Mouse (Mus musculus): ENCODE data around the gene Chchd10. TPM values are rescaled to one million over a fixed set of nuclear protein-coding genes. Genes with fewer than 3 reads are reported as not detected.

Gene Chchd10
- total RNA-seq, 2 experiments from 2014 or later = 260 to 285 TPM

- intact Hi-C loops (cut with DNase I) = no loop called here
- DNase-seq (ENCODE audit: low spot score in 2 of 2) = peak in 1 of 2 experiments; percentile 52
Observed at GRCm38 (mm10) chr10:75944066-75944772, 11.3 kb downstream of the Chchd10 start.

- no peak for DNase-seq (ENCODE audit: low spot score in 2 of 2)
- intact Hi-C loops (cut with DNase I) = no loop called here
Observed at GRCm38 (mm10) chr10:75945213-75945612, 12.3 kb downstream of the Chchd10 start.

- DNase-seq (ENCODE audit: low spot score in 2 of 2) = no peak
- intact Hi-C loops (cut with DNase I) = no loop called here
Observed at GRCm38 (mm10) chr10:75945896-75946295, 13.0 kb downstream of the Chchd10 start.

GRCm38 (mm10) chr10:75948079-75948478 is 15.1 kb downstream of the Chchd10 start:
- DNase-seq (ENCODE audit: low spot score in 2 of 2) = no peak
- intact Hi-C loops (cut with DNase I) = no loop called here

DNA sequence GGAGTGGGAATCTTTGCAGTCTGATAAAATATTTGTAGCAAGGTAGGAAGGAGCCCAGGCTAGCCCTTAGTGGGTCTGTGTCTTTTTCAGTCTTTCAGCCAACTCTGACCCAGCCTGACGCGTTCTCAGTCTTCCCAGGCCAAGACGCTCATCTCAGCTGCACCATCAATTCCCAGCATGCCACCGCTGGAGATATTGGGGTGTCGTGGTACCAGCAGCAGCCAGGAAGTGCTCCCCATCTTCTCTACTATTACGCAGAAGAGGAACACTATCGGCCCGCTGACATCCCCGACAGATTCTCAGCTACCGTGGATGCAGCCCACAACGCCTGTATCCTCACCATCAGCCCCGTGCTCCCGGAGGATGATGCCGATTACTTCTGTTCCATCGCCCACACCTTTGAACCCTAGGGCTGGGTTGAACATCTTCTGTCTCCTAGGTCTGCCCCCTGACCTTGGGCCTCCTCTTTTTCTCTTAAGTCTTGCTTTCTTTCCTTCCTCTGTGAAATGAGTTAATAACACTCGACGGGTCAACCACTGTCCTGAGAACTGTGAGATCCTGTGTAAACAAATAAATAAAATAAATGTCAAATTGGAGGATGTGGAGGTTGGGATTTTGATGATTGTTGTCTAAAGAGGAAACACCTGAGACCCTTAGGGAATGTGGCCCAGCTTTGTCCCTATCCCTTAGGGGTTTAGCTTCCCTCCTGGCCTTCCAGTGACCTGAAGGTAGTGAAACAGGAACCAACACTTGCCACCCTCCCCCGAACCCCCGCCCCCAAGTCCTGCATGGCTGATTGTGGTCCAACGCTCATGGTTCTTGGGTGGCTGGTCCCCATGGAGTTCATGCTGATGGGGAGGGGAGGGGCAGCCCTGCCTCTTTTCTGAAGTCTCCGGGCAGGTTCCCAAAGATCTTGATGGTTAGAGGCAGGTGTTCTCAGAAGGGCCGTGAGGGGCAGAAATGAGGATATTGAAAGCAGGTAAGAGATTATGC is 16.4 kb downstream of the Chchd10 start:
- no peak for DNase-seq (ENCODE audit: low spot score in 2 of 2)
- intact Hi-C loops (cut with DNase I) = loop anchor here (5.0 kb wide), 2 partner anchors 207 to 362 kb away; partner anchors contain the start of gene Ggt5

- intact Hi-C loops (cut with DNase I) = loop anchor here (1.0 to 5.0 kb wide), 4 partner anchors 54 to 364 kb away; partner anchors contain the start of gene Ggt5
- no peak for DNase-seq (ENCODE audit: low spot score in 2 of 2)
Observed at GRCm38 (mm10) chr10:75950791-75951210, 17.9 kb downstream of the Chchd10 start.

DNA sequence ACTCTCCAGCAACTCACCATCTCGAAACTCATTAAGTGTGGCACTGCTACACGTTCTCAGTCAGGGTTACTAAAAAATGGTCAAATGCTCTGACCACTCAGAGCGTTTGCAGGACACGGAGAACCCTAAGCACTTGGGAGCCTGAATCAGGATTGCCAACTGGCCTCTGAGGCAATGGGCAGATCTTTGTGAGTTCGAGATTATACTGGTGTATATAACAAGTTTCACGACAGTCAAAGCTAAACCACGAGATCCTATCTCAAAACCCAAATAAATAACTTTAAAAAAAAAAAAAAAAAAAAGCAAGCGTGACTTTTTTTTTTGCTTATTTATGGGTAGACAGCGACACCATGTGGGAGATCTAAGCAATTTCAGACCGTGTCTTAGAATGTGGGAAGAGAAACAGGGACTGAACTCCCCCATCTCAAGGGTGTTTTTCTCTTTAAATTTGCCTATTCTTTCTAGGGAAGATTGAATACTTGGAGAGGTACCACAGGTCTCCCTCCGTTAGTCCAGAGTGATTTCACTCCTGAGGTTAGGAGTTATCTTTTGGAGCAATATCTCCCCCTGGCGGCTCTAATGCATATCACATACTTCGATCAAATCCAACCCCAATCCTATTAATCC is 18.6 kb downstream of the Chchd10 start:
- intact Hi-C loops (cut with DNase I) = loop anchor here (1.0 to 5.0 kb wide), 4 partner anchors 54 to 364 kb away; partner anchors contain the start of gene Ggt5
- peak; percentile 33 to 59 for DNase-seq (ENCODE audit: low spot score in 2 of 2)

DNA sequence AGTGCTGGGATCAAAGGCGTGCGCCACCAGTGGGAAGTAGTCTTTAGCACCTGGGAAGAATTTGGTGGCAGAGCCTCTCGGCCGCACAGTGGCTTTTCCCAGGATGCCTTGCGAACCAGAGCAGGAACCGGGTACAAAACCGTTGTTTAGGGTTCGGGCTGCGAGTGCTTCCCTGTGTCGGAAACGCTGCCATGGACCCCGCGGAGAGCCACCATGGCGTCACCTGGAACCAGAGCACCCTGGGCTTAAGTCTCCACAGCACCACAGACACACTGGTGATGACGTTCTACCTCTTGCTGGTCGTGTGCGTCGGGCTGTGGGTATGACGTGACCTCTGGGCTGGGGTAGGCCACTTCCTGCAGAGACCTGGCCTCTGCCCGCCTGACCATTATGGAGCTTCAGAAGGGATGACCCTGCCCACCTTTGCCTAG is 21.5 kb downstream of the Chchd10 start, which contains the start of gene Gm5134:
Gene Gm5134 (plus strand): TSS at position 134 of the 431 bp plus-strand sequence.
- no peak for DNase-seq (ENCODE audit: low spot score in 2 of 2)
- intact Hi-C loops (cut with DNase I) = loop anchor here (5.0 kb wide), 2 partner anchors 212 to 367 kb away; partner anchors contain the start of gene Ggt5

DNA sequence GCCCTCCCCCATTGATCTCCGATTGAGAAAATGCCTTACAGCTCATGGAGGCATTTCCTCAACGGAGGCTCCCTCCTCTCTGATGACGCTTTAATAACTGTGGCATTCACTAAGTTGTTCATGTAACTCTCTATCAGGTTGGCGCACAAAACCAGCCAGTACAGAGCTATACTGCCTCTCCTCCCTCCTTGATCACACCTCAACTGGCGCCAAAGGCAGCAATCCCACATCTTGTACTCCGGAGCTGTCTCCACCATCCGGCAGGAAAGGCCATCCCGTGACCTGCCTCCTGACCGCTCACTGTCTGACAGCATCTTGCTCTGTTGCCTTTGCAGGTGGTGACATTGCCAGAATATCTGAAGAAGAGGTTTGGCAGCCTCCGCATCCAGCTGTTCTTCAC is 40.9 kb downstream of the Chchd10 start:
- intact Hi-C loops (cut with DNase I) = loop anchor here (10.0 kb wide), 1 partner anchor 231 kb away; no protein-coding TSS in a partner anchor
- no peak for DNase-seq (ENCODE audit: low spot score in 2 of 2)

- peak in 1 of 2 experiments; percentile 51 for DNase-seq (ENCODE audit: low spot score in 2 of 2)
- intact Hi-C loops (cut with DNase I) = loop anchor here (10.0 kb wide), 1 partner anchor 230 kb away; no protein-coding TSS in a partner anchor
Observed at GRCm38 (mm10) chr10:75975216-75975615, 42.3 kb downstream of the Chchd10 start.

- intact Hi-C loops (cut with DNase I) = loop anchor here (10.0 kb wide), 1 partner anchor 227 kb away; no protein-coding TSS in a partner anchor
- no peak for DNase-seq (ENCODE audit: low spot score in 2 of 2)
Observed at GRCm38 (mm10) chr10:75978119-75978834, 45.3 kb downstream of the Chchd10 start.

GRCm38 (mm10) chr10:75978835-75979157 is 45.9 kb downstream of the Chchd10 start:
- no peak for DNase-seq (ENCODE audit: low spot score in 2 of 2)
- intact Hi-C loops (cut with DNase I) = loop anchor here (10.0 kb wide), 1 partner anchor 226 kb away; no protein-coding TSS in a partner anchor

GRCm38 (mm10) chr10:75979432-75979831 is 46.5 kb downstream of the Chchd10 start:
- intact Hi-C loops (cut with DNase I) = loop anchor here (10.0 kb wide), 1 partner anchor 225 kb away; no protein-coding TSS in a partner anchor
- peak in 1 of 2 experiments; percentile 25 for DNase-seq (ENCODE audit: low spot score in 2 of 2)

Other genes with a start within 250 kb of the Chchd10 start
- gene Cabin1, start 168.8 kb upstream of the Chchd10 start, total RNA-seq (2021) = 10 to 100 TPM; 79.8 to 82.9 TPM
- 10 to 100 TPM; 32.8 to 40.5 TPM for gene Ddt, start 159.7 kb upstream of the Chchd10 start, total RNA-seq (2021)
- gene Gm20441, start 152.2 kb upstream of the Chchd10 start, total RNA-seq (2021) = not detected
- gene Gstt3, start 151.7 kb upstream of the Chchd10 start, total RNA-seq (2021) = 1 to 10 TPM; 1.5 to 1.7 TPM
- 1 to 10 TPM; 3.0 to 4.7 TPM for gene Gstt1, start 134.5 kb upstream of the Chchd10 start, total RNA-seq (2021)
- not detected for gene Gstt4, start 110.6 kb upstream of the Chchd10 start, total RNA-seq (2021)
- 1 to 10 TPM; 4.1 to 4.5 TPM for gene Gstt2, start 95.7 kb upstream of the Chchd10 start, total RNA-seq (2021)
- 100 to 1,000 TPM; 690 to 714 TPM for gene Mif, start 72.9 kb upstream of the Chchd10 start, total RNA-seq (2021)
- 1 to 10 TPM; 1.9 to 2.6 TPM for gene Derl3, start 39.7 kb upstream of the Chchd10 start, total RNA-seq (2021)
- gene Smarcb1, start 11.5 kb upstream of the Chchd10 start, total RNA-seq (2021) = 10 to 100 TPM; 77.4 to 83.2 TPM
- 1 to 10 TPM; 1.7 to 2.3 TPM for gene Mmp11, start 3.4 kb downstream of the Chchd10 start, total RNA-seq (2021)
- gene Gm867, start 7.5 kb downstream of the Chchd10 start, total RNA-seq (2021) = not detected
- gene Vpreb3, start 9.9 kb downstream of the Chchd10 start, total RNA-seq (2021) = not detected
- gene Gm5134, start 21.4 kb downstream of the Chchd10 start, total RNA-seq (2021) = not detected
- gene Zfp280b, start 99.5 kb downstream of the Chchd10 start, total RNA-seq (2021) = 10 to 100 TPM; 12.2 to 12.3 TPM
- not detected for gene Slc5a4b, start 177.8 kb downstream of the Chchd10 start, total RNA-seq (2021)
- not detected for gene Slc5a4a, start 214.3 kb downstream of the Chchd10 start, total RNA-seq (2021)